Mouse (Mus musculus) spleen, adult 2 months (tissue): ENCODE measurements at regions not wholly inside any gene's neighbourhood (a gene's known extent, or its start where the extent isn't known, plus 50 kb on each side); places are given as distances from the start of the nearest gene placed in this dataset.

Experiments used
- CTCF ChIP-seq: fragments of 200-500 bp; IDR thresholded peaks from 2 replicates; pipeline ENCODE4 v1.5.1; 2011; ENCODE audit warnings: mild to moderate bottlenecking, inconsistent platforms; ENCODE audit not compliant: insufficient read depth, insufficient read length, insufficient replicate concordance; ENCODE audit errors: extremely low read depth
- POLR2A ChIP-seq: fragments of 200-500 bp; IDR thresholded peaks from 2 replicates; pipeline ENCODE4 v1.6.1; 2011; ENCODE audit warnings: low read depth, low read length, inconsistent platforms

GRCm38 (mm10) chr8:12032386-12032785 lies 192.1 kb downstream of the Tex29 start:
- no peak for TF ChIP-seq POLR2A
- no peak for TF ChIP-seq CTCF
